Mouse (Mus musculus) liver, embryonic 12.5 days (tissue): ENCODE results near the gene Glud1. TPM values are rescaled to one million over a fixed set of nuclear protein-coding genes. Genes with fewer than 3 reads are reported as not detected.
"Not testable (repeated sequence)": the region's sequence is repeated elsewhere in the genome, so short reads cannot be mapped to it uniquely, and the experiment has no call there.

Source experiments
- ATAC-seq: fragments of 200-750 bp; cut with Nextera tagmentation; 2 replicates; pipeline ENCODE4 v1.8.0; 2017; ENCODE audit warnings: moderate number of reproducible peaks, mild to moderate bottlenecking, moderate library complexity
- H3K27ac ChIP-seq: fragments of 300-500 bp; sonication (generic); 2 replicates; pipeline ENCODE4 v1.5.1; 2016; ENCODE audit warnings: mild to moderate bottlenecking
- H3K27me3 ChIP-seq: fragments of 300-500 bp; sonication (generic); replicated peaks from 2 replicates; pipeline ENCODE4 v1.6.1; 2016; ENCODE audit warnings: mild to moderate bottlenecking, moderate library complexity
- H3K36me3 ChIP-seq: fragments of 300-500 bp; sonication (generic); 2 replicates; pipeline ENCODE4 v1.6.1; 2016; ENCODE audit warnings: mild to moderate bottlenecking, moderate library complexity
- H3K4me1 ChIP-seq: fragments of 300-500 bp; sonication (generic); 2 replicates; pipeline ENCODE4 v1.6.1; 2016
- H3K4me2 ChIP-seq: fragments of 300-500 bp; sonication (generic); 2 replicates; pipeline ENCODE4 v1.6.1; 2016; ENCODE audit warnings: mild to moderate bottlenecking, moderate library complexity
- H3K4me3 ChIP-seq: fragments of 300-500 bp; sonication (generic); 2 replicates; pipeline ENCODE4 v1.5.1; 2016; ENCODE audit warnings: mild to moderate bottlenecking, moderate library complexity
- H3K9ac ChIP-seq: fragments of 300-500 bp; sonication (generic); 2 replicates; pipeline ENCODE4 v1.6.1; 2016; ENCODE audit warnings: mild to moderate bottlenecking, moderate library complexity
- H3K9me3 ChIP-seq: fragments of 300-500 bp; sonication (generic); replicated peaks from 2 replicates; pipeline ENCODE4 v1.6.1; 2016; ENCODE audit warnings: mild to moderate bottlenecking, moderate library complexity
- WGBS: fragments of 180-500 bp; shearing (Covaris S2); methylation state at CpG from one replicate; pipeline ENCODE4 v1.1.7; 2016; ENCODE audit not compliant: insufficient replicate concordance; 5-methylcytosine and 5-hydroxymethylcytosine counted together
- polyA plus RNA-seq: library from polyadenylated mRNA; unstranded; fragments of >200 nt; fragmentation: Nextera tagmentation; extraction: Ambion mirVana; gene quantifications from 2 replicates; pipeline ENCODE4 v1.2.1, GENCODE M21; 2016

Gene Glud1
- polyA plus RNA-seq, 1 experiment from 2014 or later: 145 TPM

DNA sequence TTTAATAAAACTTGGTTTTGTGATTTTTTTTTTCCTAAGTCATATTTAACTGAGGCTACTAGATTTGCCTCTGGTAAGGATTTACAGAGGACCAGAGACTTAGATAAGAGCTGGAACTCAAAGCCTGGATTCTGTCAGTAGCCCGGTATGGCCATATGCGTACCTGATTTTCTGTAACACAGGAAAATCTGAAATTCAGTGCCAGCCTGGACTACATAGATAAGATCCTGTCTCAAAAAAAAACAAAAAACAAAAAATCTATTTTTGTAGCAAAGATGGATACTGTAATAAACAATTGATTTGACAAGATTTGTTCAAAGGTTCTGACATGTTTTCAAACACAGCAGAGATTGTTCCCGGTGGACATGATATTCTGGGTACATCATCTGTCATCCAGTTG is 3.1 kb downstream of the Glud1 start:
- peak overlapping the region; percentile 91 for H3K4me3 ChIP-seq
- ATAC-seq: no peak
- peak overlapping the region; percentile 39 for H3K4me2 ChIP-seq
- peak overlapping the region; percentile 39; the same call in 1 of the 2 replicates for H3K9ac ChIP-seq
- peaks cover 6% of the 10 kb centered on the region; the same call in 1 of the 2 replicates for H3K36me3 ChIP-seq
- H3K27ac ChIP-seq: no peak overlapping the region
- H3K4me1 ChIP-seq: peaks cover 32% of the 10 kb centered on the region
- H3K9me3 ChIP-seq: no peaks in the 10 kb centered on the region
- H3K27me3 ChIP-seq: no peaks in the 10 kb centered on the region
- 53% methylated on average over 3 of the region's 3 CpGs for WGBS

DNA sequence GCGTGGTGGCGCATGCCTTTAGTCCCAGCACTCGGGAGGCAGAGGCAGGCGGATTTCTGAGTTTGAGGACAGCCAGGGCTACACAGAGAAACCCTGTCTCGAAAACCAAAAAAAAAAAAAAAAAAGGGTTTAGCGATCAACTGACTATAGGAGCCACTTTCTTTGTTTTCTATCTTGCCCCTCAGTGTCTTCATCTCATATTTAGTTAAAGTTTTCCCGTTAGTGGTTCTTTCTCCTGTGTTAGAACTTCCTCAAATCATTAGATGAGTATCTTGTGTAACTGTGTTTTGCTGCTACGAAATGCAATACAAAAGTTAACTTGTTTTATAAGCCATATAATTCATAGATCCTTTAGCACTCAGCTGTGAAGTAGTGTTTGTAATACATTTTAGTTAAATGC is 3.9 kb downstream of the Glud1 start:
- 61% methylated on average over 8 of the region's 8 CpGs for WGBS
- peak overlapping the region; percentile 39 for H3K4me2 ChIP-seq
- ATAC-seq, H3K9me3 ChIP-seq, H3K9ac ChIP-seq, H3K27me3 ChIP-seq, H3K36me3 ChIP-seq, H3K27ac ChIP-seq: not testable (repeated sequence)
- H3K4me1 ChIP-seq: peaks cover 29% of the 10 kb centered on the region
- H3K4me3 ChIP-seq: peak overlapping the region; percentile 91; the same call in 1 of the 2 replicates

- Histone ChIP-seq H3K4me3 (peak overlapping the region; percentile 91; the same call in 1 of the 2 replicates), H3K4me2 (peak overlapping the region; percentile 39)
- WGBS: 69% methylated on average over 3 of the region's 3 CpGs
These were observed 4.3 kb downstream of the Glud1 start for GRCm38 (mm10) chr14:34314796-34315195.

DNA sequence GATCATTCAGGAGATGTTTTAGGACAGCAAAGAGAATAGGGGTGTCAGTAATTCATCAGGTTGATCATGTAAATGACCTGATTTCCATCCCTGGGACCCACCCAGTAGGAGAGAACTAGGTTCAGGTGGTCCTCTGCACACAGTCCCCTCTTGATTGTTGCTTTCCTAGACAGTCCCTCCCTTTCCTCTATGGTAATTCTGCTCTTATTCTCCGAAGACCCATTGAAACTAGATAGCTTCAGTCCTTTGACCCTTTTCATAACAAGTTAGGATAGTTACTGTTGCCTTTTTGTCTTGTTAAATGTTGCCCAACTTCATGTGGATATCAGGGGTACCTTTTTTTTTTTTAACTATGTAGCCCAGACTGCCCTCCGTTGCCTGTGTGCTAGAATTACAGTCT is 5.8 kb downstream of the Glud1 start:
- WGBS: 79% methylated on average over 2 of the region's 2 CpGs
- Histone ChIP-seq H3K4me1 (peaks cover 18% of the 10 kb centered on the region), H3K36me3 (peaks cover 23% of the 10 kb centered on the region), H3K27me3 (no peaks in the 10 kb centered on the region), H3K4me2 (no peak overlapping the region), H3K9me3 (no peaks in the 10 kb centered on the region), H3K4me3 (no peak overlapping the region), H3K9ac (no peak overlapping the region), H3K27ac (no peak overlapping the region)
- no peak for ATAC-seq

More at GRCm38 (mm10) chr14:34314796-34315195, 4.3 kb downstream of the Glud1 start:
- Histone ChIP-seq H3K27ac (no peak overlapping the region), H3K9me3 (no peaks in the 10 kb centered on the region), H3K9ac (no peak overlapping the region), H3K4me1 (peaks cover 25% of the 10 kb centered on the region), H3K36me3 (peaks cover 12% of the 10 kb centered on the region), H3K27me3 (no peaks in the 10 kb centered on the region)
- no peak for ATAC-seq

GRCm38 (mm10) chr14:34317431-34317830 is 6.9 kb downstream of the Glud1 start:
- 77% methylated on average over 3 of the region's 3 CpGs for WGBS
- Histone ChIP-seq H3K9me3 (no peaks in the 10 kb centered on the region), H3K36me3 (peaks cover 27% of the 10 kb centered on the region), H3K27me3 (no peaks in the 10 kb centered on the region), H3K4me2 (no peak overlapping the region), H3K27ac (no peak overlapping the region), H3K4me1 (peaks cover 9% of the 10 kb centered on the region), H3K4me3 (no peak overlapping the region), H3K9ac (no peak overlapping the region)
- no peak for ATAC-seq

GRCm38 (mm10) chr14:34318113-34318512 is 7.6 kb downstream of the Glud1 start:
- H3K9ac ChIP-seq: no peak overlapping the region
- H3K36me3 ChIP-seq: peaks cover 31% of the 10 kb centered on the region
- H3K9me3 ChIP-seq: no peaks in the 10 kb centered on the region
- no peak overlapping the region for H3K4me2 ChIP-seq
- H3K27me3 ChIP-seq: no peaks in the 10 kb centered on the region
- no peak overlapping the region for H3K27ac ChIP-seq
- no peak for ATAC-seq
- peaks cover 2% of the 10 kb centered on the region for H3K4me1 ChIP-seq
- H3K4me3 ChIP-seq: no peak overlapping the region

- Histone ChIP-seq H3K4me3 (no peak overlapping the region), H3K4me2 (no peak overlapping the region), H3K9me3 (no peaks in the 10 kb centered on the region), H3K9ac (no peak overlapping the region), H3K36me3 (peaks cover 60% of the 10 kb centered on the region), H3K27ac (no peak overlapping the region), H3K27me3 (no peaks in the 10 kb centered on the region), H3K4me1 (no peaks in the 10 kb centered on the region)
- ATAC-seq: no peak
- 74% methylated on average over 5 of the region's 5 CpGs for WGBS
These were observed 13.1 kb downstream of the Glud1 start for GRCm38 (mm10) chr14:34323576-34324085.

DNA sequence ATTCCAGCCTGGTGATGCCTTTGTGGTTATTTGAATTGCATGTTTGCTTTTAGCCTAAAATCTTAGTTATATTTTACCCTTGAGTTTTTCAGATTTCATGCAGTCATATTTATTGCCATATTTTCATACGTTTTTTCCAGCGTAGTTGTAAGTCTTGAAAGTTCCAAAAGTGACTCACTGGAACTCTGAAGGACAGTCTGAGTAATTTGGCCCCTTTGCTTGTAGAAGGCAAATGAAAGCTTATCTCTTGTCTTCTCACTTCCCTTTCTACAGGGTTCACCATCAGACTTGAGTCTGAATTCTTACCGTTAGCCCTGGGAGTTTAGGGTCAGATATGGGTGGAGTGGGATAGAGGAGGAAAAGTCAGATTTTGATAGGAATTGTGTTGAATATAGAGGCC is 16.1 kb downstream of the Glud1 start:
- no peak for ATAC-seq
- Histone ChIP-seq H3K4me1 (no peaks in the 10 kb centered on the region), H3K9me3 (no peaks in the 10 kb centered on the region), H3K9ac (no peak overlapping the region), H3K36me3 (peaks cover 67% of the 10 kb centered on the region), H3K27me3 (no peaks in the 10 kb centered on the region), H3K4me2 (no peak overlapping the region), H3K27ac (no peak overlapping the region), H3K4me3 (no peak overlapping the region)
- 50% methylated on average over 3 of the region's 3 CpGs for WGBS

DNA sequence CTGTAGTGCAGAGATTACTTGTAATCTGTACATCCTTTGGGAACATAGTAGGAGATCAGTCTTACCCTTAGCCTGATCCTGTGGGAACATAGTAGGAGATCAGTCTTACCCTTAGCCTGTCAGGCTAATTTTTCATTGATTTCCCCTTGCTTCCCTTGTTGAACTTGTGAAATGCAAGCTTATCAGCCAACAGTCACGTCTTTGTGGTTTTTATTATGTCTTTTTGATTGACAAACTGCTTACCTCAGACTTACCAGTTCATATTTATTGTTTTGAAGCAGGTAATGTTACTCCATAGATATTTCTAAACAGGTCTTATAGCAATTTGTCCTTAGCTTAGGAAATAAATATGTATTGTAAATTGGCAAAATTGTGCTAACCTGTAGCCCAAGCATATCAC is 17.1 kb downstream of the Glud1 start:
- no peaks in the 10 kb centered on the region for H3K4me1 ChIP-seq
- H3K36me3 ChIP-seq: peaks cover 73% of the 10 kb centered on the region
- no peak for ATAC-seq
- no peak overlapping the region for H3K4me2 ChIP-seq
- no peak overlapping the region for H3K4me3 ChIP-seq
- 25% methylated on average over 1 of the region's 1 CpGs for WGBS
- H3K9me3 ChIP-seq: no peaks in the 10 kb centered on the region
- H3K9ac ChIP-seq: no peak overlapping the region
- no peak overlapping the region for H3K27ac ChIP-seq
- no peaks in the 10 kb centered on the region for H3K27me3 ChIP-seq

DNA sequence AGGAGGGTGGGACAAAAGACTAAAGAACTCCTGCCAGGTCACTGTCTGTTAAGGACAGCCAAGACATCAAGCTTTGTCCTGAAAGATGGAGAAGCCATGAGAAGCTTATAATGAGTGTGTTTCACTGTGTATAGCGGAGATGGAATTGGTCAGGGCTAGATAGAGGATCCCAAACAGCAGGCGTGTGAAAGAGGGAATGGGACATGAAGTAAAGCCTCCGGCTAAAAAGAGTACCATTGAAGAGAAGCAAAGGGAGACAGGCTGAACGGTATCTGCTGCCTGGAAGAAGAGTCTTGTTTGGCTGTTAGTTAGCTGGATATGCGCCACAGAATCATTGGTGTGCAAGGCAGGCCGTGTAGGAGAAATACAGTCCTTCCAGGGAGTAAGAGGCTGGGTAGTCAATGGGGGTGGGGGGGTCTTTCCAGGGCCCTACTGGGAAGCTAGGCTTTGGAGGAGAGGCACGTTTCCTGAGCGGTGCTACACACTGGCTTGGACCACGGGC is 20.2 kb downstream of the Glud1 start:
- Histone ChIP-seq H3K27me3 (no peaks in the 10 kb centered on the region), H3K4me2 (no peak overlapping the region), H3K9ac (no peak overlapping the region), H3K4me1 (no peaks in the 10 kb centered on the region), H3K36me3 (peaks cover 76% of the 10 kb centered on the region), H3K27ac (no peak overlapping the region), H3K9me3 (no peaks in the 10 kb centered on the region), H3K4me3 (no peak overlapping the region)
- ATAC-seq: no peak
- WGBS: 81% methylated on average over 9 of the region's 9 CpGs

DNA sequence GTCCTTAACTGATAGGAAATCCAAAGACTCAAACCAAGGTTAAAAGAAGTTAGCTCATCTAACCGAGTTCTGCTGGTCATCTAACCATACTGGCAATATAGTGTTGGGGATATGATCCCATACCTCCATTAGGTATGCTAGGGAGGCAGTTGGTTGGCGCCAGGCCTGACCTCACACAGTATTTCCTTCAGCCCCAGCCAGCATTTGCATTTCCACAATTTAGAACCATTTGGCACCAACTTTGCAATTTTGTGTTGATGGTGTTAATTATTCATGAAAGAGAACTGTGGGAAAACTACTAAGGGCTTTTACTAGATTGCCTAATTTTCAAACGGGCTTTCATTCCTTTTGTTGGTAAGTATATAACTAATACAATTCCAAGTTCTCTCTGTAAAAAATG is 21.4 kb downstream of the Glud1 start:
- H3K9me3 ChIP-seq: no peaks in the 10 kb centered on the region
- no peak overlapping the region for H3K4me2 ChIP-seq
- H3K4me3 ChIP-seq: no peak overlapping the region
- no peak overlapping the region for H3K9ac ChIP-seq
- ATAC-seq: no peak
- peaks cover 81% of the 10 kb centered on the region for H3K36me3 ChIP-seq
- no peaks in the 10 kb centered on the region for H3K4me1 ChIP-seq
- no peak overlapping the region for H3K27ac ChIP-seq
- no peaks in the 10 kb centered on the region for H3K27me3 ChIP-seq
- WGBS: 78% methylated on average over 3 of the region's 3 CpGs

DNA sequence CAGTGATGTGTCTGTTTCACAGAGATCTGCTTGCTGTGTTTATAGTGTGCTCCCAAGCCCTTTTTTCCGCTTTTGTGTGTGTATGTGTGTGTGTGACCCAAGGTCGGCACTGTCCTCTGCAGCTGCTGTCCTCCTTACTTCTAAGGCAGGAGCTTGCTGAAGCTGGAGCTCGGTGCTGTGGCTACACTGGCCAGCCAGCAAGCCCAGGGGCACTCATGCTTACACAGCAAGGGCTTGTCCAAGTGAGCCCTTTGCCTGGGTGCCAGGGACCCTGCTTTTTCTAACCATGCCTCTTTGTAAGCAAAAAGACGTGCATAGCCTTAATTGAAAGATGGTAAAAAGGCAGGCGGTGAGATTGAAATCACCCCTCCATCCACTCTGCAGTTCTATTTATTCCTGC is 21.9 kb downstream of the Glud1 start:
- Histone ChIP-seq H3K36me3 (peaks cover 84% of the 10 kb centered on the region), H3K4me2 (no peak overlapping the region), H3K9me3 (no peaks in the 10 kb centered on the region), H3K27ac (no peak overlapping the region), H3K4me1 (no peaks in the 10 kb centered on the region), H3K9ac (no peak overlapping the region), H3K27me3 (no peaks in the 10 kb centered on the region), H3K4me3 (no peak overlapping the region)
- no peak for ATAC-seq
- WGBS: 85% methylated on average over 5 of the region's 5 CpGs

DNA sequence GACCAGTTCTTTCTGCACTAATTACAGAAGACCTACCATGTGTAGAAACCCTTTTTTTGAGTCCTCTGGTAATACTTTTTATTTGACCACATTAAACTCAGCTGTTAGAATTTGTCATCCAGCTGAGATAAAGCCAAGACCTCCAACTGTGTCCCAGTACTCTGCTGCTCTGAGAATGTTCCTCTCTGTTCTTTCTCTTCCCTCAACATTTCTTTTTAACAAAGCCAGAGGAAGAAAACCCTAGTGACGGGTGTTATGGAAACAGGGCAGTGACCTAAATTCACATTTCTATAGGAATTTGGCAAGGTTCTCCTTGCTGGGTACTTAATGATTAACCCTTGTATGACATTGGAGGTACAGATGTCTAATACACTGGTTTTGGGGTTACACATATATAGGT is 28.9 kb downstream of the Glud1 start:
- Histone ChIP-seq H3K36me3 (peaks cover 87% of the 10 kb centered on the region), H3K4me1 (no peaks in the 10 kb centered on the region), H3K9me3 (no peaks in the 10 kb centered on the region), H3K27me3 (no peaks in the 10 kb centered on the region), H3K4me2 (no peak overlapping the region), H3K9ac (no peak overlapping the region), H3K27ac (no peak overlapping the region), H3K4me3 (no peak overlapping the region)
- no peak for ATAC-seq
- WGBS: 57% methylated on average over 1 of the region's 1 CpGs
